33 mouse cellular contexts compared by ENCODE assay signal in the genomic region with DNA sequence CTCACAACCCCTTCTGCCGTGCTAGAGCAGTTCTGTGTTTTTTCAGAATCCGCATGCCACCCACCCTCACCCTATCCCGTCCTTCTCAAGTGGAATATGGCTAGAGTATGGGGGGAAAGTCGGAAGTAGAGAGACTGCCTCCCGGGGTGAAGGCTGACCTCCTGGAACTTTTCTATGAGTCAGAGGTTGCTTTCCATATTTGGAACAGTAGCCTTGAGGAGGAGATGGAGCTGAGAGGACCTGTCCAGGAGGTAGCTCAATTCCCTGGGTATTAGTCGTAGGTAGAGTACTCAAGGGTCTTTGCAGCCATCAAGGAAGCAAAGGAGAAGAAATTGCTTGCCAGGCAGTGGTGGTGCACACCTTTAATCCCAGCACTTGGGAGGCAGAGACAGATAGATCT. TPM values are rescaled to one million over a fixed set of nuclear protein-coding genes. Genes with fewer than 3 reads are reported as not detected.
DNase-seq lines count a peak whose midpoint lies in the region; ATAC-seq and TF ChIP-seq lines count a peak whose summit lies in the region.
"Had no signal": no experiment of that assay in that cellular context is flagged by ENCODE, and none has a peak within 500 bp of the region (broad histone marks: within the 10 kb centered on the region; RNA-seq: fewer than 3 reads in every experiment).

No protein-coding gene starts in this region.

- DNase-seq in adrenal gland, adult 2 months: peak; percentile 57
- DNase-seq in adrenal gland, adult 18-20 months (ENCODE audit: low spot score in 2 of 2): no peak
- no peak for DNase-seq in forebrain, embryonic 11.5 days (ENCODE audit: low spot score)
- DNase-seq in kidney, postnatal 0 days (ENCODE audit: low spot score): no peak
- no peak for DNase-seq in kidney, adult 18-20 months
- no peak for DNase-seq in layer of hippocampus, postnatal 25 days (ENCODE audit: extremely low spot score in 1 of 2, low spot score in 1 of 2)
- DNase-seq: cerebellum, adult 8-10 months; cerebellum, postnatal 25 days; forebrain, postnatal 0 days; heart, adult 2 months; heart, postnatal 14 days; kidney, adult 9 months; kidney, postnatal 4 days; left cerebral cortex, postnatal 4 days; liver, postnatal 0 days; lung, postnatal 36 days; right cerebral cortex, postnatal 4 days; thymus, adult 2 months; thymus, postnatal 36 days had no signal

- no peak overlapping the region for H3K9ac ChIP-seq in forebrain, embryonic 11.5 days (ENCODE audit: low read length)
- no peak overlapping the region for H3K9ac ChIP-seq in forebrain, embryonic 15.5 days (replicated peaks)
- H3K9ac ChIP-seq in kidney, postnatal 0 days (ENCODE audit: low read depth, low read length): no peak overlapping the region; the same call in 1 of the 2 replicates
- H3K9ac ChIP-seq: forebrain, postnatal 0 days; intestine, embryonic 15.5 days; liver, embryonic 12.5 days; liver, postnatal 0 days; midbrain, embryonic 12.5 days; neural tube, embryonic 13.5 days had no signal

- no peaks in the 10 kb centered on the region for H3K9me3 ChIP-seq in forebrain, embryonic 11.5 days (ENCODE audit: control insufficient read depth, low read length)
- H3K9me3 ChIP-seq in forebrain, embryonic 15.5 days: no peaks in the 10 kb centered on the region
- H3K9me3 ChIP-seq in kidney, postnatal 0 days (replicated peaks; ENCODE audit: low read length): no peaks in the 10 kb centered on the region
- H3K9me3 ChIP-seq: G1E; intestine, embryonic 15.5 days; liver, embryonic 12.5 days; midbrain, embryonic 12.5 days; neural tube, embryonic 13.5 days had no signal

- H3K4me2 ChIP-seq in forebrain, embryonic 11.5 days (ENCODE audit: low read depth, low read length, severe bottlenecking): no peak overlapping the region
- no peak overlapping the region for H3K4me2 ChIP-seq in forebrain, embryonic 15.5 days (replicated peaks)
- H3K4me2 ChIP-seq in kidney, postnatal 0 days (ENCODE audit: low read length): no peak overlapping the region
- H3K4me2 ChIP-seq: intestine, embryonic 15.5 days; liver, embryonic 12.5 days; midbrain, embryonic 12.5 days; neural tube, embryonic 13.5 days had no signal

- no peak for ATAC-seq in forebrain, embryonic 11.5 days (replicated peaks; ENCODE audit: low FRiP score)
- ATAC-seq in forebrain, embryonic 15.5 days (replicated peaks): no peak
- ATAC-seq in kidney, postnatal 0 days (replicated peaks; ENCODE audit: low FRiP score, low read depth): no peak
- ATAC-seq: forebrain, postnatal 0 days; hindbrain, postnatal 0 days; intestine, embryonic 15.5 days; liver, embryonic 12.5 days; liver, postnatal 0 days had no signal

- TF ChIP-seq POLR2A in bone marrow macrophage, adult 2 months (IDR thresholded peaks at IDR 0.05; ENCODE audit: borderline replicate concordance, low read depth, low read length): no peak

- no peaks in the 10 kb centered on the region for H3K36me3 ChIP-seq in forebrain, embryonic 11.5 days (ENCODE audit: control insufficient read depth, insufficient read depth, low read length)
- no peaks in the 10 kb centered on the region for H3K36me3 ChIP-seq in forebrain, embryonic 15.5 days
- H3K36me3 ChIP-seq in kidney, postnatal 0 days (ENCODE audit: insufficient read depth, low read length): no peaks in the 10 kb centered on the region
- H3K36me3 ChIP-seq: G1E; intestine, embryonic 15.5 days; liver, embryonic 12.5 days; midbrain, embryonic 12.5 days; neural tube, embryonic 13.5 days had no signal

- H3K27me3 ChIP-seq in forebrain, embryonic 11.5 days (ENCODE audit: control insufficient read depth, insufficient read depth, low read length): no peaks in the 10 kb centered on the region
- no peaks in the 10 kb centered on the region for H3K27me3 ChIP-seq in forebrain, embryonic 15.5 days
- no peaks in the 10 kb centered on the region for H3K27me3 ChIP-seq in kidney, postnatal 0 days (ENCODE audit: insufficient read depth, low read length)
- H3K27me3 ChIP-seq: neural tube, embryonic 13.5 days had no signal

- peaks cover 33% of the 10 kb centered on the region for H3K4me1 ChIP-seq in forebrain, embryonic 11.5 days (replicated peaks; ENCODE audit: control insufficient read depth, insufficient read depth, low read length)
- H3K4me1 ChIP-seq in forebrain, embryonic 15.5 days: peaks cover 33% of the 10 kb centered on the region
- peaks cover 7% of the 10 kb centered on the region; the same call in 1 of the 2 replicates for H3K4me1 ChIP-seq in kidney, postnatal 0 days (replicated peaks; ENCODE audit: insufficient read depth, low read length)
- H3K4me1 ChIP-seq in bone marrow macrophage, adult 2 months (ENCODE audit: control insufficient read depth, insufficient read depth, low read length): peaks cover 40% of the 10 kb centered on the region
- H3K4me1 ChIP-seq: intestine, embryonic 15.5 days; liver, embryonic 12.5 days had no signal

- H3K4me3 ChIP-seq in forebrain, embryonic 11.5 days (ENCODE audit: low read depth, low read length): no peak overlapping the region
- no peak overlapping the region for H3K4me3 ChIP-seq in forebrain, embryonic 15.5 days
- no peak overlapping the region for H3K4me3 ChIP-seq in kidney, postnatal 0 days (replicated peaks; ENCODE audit: low read depth, low read length)
- H3K4me3 ChIP-seq in bone marrow macrophage, adult 2 months (ENCODE audit: insufficient read depth, low read length): no peak overlapping the region
- H3K4me3 ChIP-seq: erythroblast, embryonic 14.5 days; heart, adult 2 months; intestine, embryonic 15.5 days; liver, embryonic 12.5 days; midbrain, embryonic 12.5 days; neural tube, embryonic 13.5 days had no signal

- peak overlapping the region; percentile 9; the same call in 1 of the 2 replicates for H3K27ac ChIP-seq in forebrain, embryonic 11.5 days (ENCODE audit: low read depth, low read length)
- no peak overlapping the region for H3K27ac ChIP-seq in forebrain, embryonic 15.5 days (replicated peaks)
- H3K27ac ChIP-seq in kidney, postnatal 0 days: peak overlapping the region; percentile 55; the same call in 1 of the 2 replicates
- peak overlapping the region; percentile 68 for H3K27ac ChIP-seq in bone marrow macrophage, adult 2 months (ENCODE audit: insufficient read depth, low read depth, low read length)
- H3K27ac ChIP-seq: heart, adult 2 months; hindbrain, postnatal 0 days; intestine, embryonic 15.5 days; liver, embryonic 12.5 days had no signal

- no peak for TF ChIP-seq CTCF in kidney, postnatal 0 days (IDR thresholded peaks at IDR 0.05; ENCODE audit: low read depth)
- no peak for TF ChIP-seq CTCF in bone marrow macrophage, adult 2 months (IDR thresholded peaks at IDR 0.05; ENCODE audit: low read depth, low read length)

- WGBS in forebrain, embryonic 11.5 days: 81% methylated on average over 6 of the region's 6 CpGs
- WGBS in forebrain, embryonic 15.5 days: 73% methylated on average over 6 of the region's 6 CpGs
- WGBS in kidney, postnatal 0 days: 53% methylated on average over 6 of the region's 6 CpGs

RNA-seq across cellular contexts. Expression of gene Kcnj10, which starts 11.0 kb away (rescaled TPM):
- 1 to 10 TPM; 1.0 to 1.1 TPM for total RNA-seq in adrenal gland, adult 2 months (2021)
- 0.99 and 1.1 TPM in 2 replicates for polyA plus RNA-seq in adrenal gland, adult 2 months (2012; rRNA removed)
- 1 to 10 TPM; 1.3 to 1.5 TPM for total RNA-seq in adrenal gland, adult 18-20 months (2021)
- 0.69 and 0.73 TPM in 2 replicates for polyA plus RNA-seq in forebrain, embryonic 11.5 days (2014; fragmentation: Nextera tagmentation; extraction: Ambion mirVana)
- polyA plus RNA-seq in forebrain, embryonic 15.5 days (2015; fragmentation: Nextera tagmentation; extraction: Ambion mirVana): 1.7 and 1.9 TPM in 2 replicates
- 3.3 and 4.2 TPM in 2 replicates for polyA plus RNA-seq in kidney, postnatal 0 days (2015; fragmentation: Nextera tagmentation; extraction: Ambion mirVana)
- polyA plus RNA-seq in bone marrow macrophage, adult 2 months (2012; ENCODE audit: insufficient read depth, insufficient read length, missing spikeins): 52.3 and 58.4 TPM in 2 replicates
- total RNA-seq in layer of hippocampus, postnatal 25 days (2021): 10 to 100 TPM; 84.0 to 88.1 TPM
- polyA plus RNA-seq: erythroblast, embryonic 14.5 days; G1E; heart, embryonic 14.5 days had no signal

RNA-seq across cellular contexts. Expression of gene Kcnj9, which starts 22.9 kb away (rescaled TPM):
- under 1 TPM; 0.09 to 0.17 TPM for total RNA-seq in adrenal gland, adult 2 months (2021)
- 0.67 and 0.85 TPM in 2 replicates for polyA plus RNA-seq in adrenal gland, adult 2 months (2012; rRNA removed)
- total RNA-seq in adrenal gland, adult 18-20 months (2021): under 1 TPM in 1 of 2 experiments, not detected in 1; 0.22 TPM
- 0.68 and 0.89 TPM in 2 replicates for polyA plus RNA-seq in forebrain, embryonic 11.5 days (2014; fragmentation: Nextera tagmentation; extraction: Ambion mirVana)
- polyA plus RNA-seq in forebrain, embryonic 15.5 days (2015; fragmentation: Nextera tagmentation; extraction: Ambion mirVana): 3.4 and 3.5 TPM in 2 replicates
- polyA plus RNA-seq in kidney, postnatal 0 days (2015; fragmentation: Nextera tagmentation; extraction: Ambion mirVana): 0.03 and 0.06 TPM in 2 replicates
- 1.8 and 2.2 TPM in 2 replicates for polyA plus RNA-seq in bone marrow macrophage, adult 2 months (2012; ENCODE audit: insufficient read depth, insufficient read length, missing spikeins)
- 10 to 100 TPM; 59.0 to 68.9 TPM for total RNA-seq in layer of hippocampus, postnatal 25 days (2021)
- total RNA-seq: G1E; gastrocnemius, adult 8-10 months; gastrocnemius, postnatal 4 days; heart, adult 2 months; heart, postnatal 14 days; megakaryocyte, adult 5-6 weeks had no signal
- polyA plus RNA-seq: G1E; heart, embryonic 14.5 days; intestine, embryonic 15.5 days; liver, embryonic 12.5 days; lung, embryonic 16.5 days had no signal

RNA-seq across cellular contexts. Expression of gene Pigm, which starts 24.3 kb away (rescaled TPM):
- 10 to 100 TPM in 1 of 2 experiments, 1 to 10 TPM in 1; 9.2 to 11.2 TPM for total RNA-seq in adrenal gland, adult 2 months (2021)
- polyA plus RNA-seq in adrenal gland, adult 2 months (2012; rRNA removed): 10.4 and 11.0 TPM in 2 replicates
- total RNA-seq in adrenal gland, adult 18-20 months (2021): 10 to 100 TPM in 1 of 2 experiments, 1 to 10 TPM in 1; 9.3 to 11.5 TPM
- polyA plus RNA-seq in forebrain, embryonic 11.5 days (2014; fragmentation: Nextera tagmentation; extraction: Ambion mirVana): 13.7 and 14.8 TPM in 2 replicates
- polyA plus RNA-seq in forebrain, embryonic 15.5 days (2015; fragmentation: Nextera tagmentation; extraction: Ambion mirVana): 4.7 TPM in 2 replicates
- polyA plus RNA-seq in kidney, postnatal 0 days (2015; fragmentation: Nextera tagmentation; extraction: Ambion mirVana): 5.8 and 6.1 TPM in 2 replicates
- 14.3 and 15.4 TPM in 2 replicates for polyA plus RNA-seq in bone marrow macrophage, adult 2 months (2012; ENCODE audit: insufficient read depth, insufficient read length, missing spikeins)
- 1 to 10 TPM; 8.6 to 8.9 TPM for total RNA-seq in layer of hippocampus, postnatal 25 days (2021)

RNA-seq across cellular contexts. Expression of gene Atp1a2, which starts 54.1 kb away (rescaled TPM):
- total RNA-seq in adrenal gland, adult 2 months (2021): 100 to 1,000 TPM; 126 to 247 TPM
- 57.3 and 85.0 TPM in 2 replicates for polyA plus RNA-seq in adrenal gland, adult 2 months (2012; rRNA removed)
- total RNA-seq in adrenal gland, adult 18-20 months (2021): 100 to 1,000 TPM; 128 to 221 TPM
- polyA plus RNA-seq in forebrain, embryonic 11.5 days (2014; fragmentation: Nextera tagmentation; extraction: Ambion mirVana): 1.5 and 2.1 TPM in 2 replicates
- polyA plus RNA-seq in forebrain, embryonic 15.5 days (2015; fragmentation: Nextera tagmentation; extraction: Ambion mirVana): 32.2 and 33.1 TPM in 2 replicates
- polyA plus RNA-seq in kidney, postnatal 0 days (2015; fragmentation: Nextera tagmentation; extraction: Ambion mirVana): 1.6 and 2.0 TPM in 2 replicates
- 0.15 and 0.36 TPM in 2 replicates for polyA plus RNA-seq in bone marrow macrophage, adult 2 months (2012; ENCODE audit: insufficient read depth, insufficient read length, missing spikeins)
- total RNA-seq in layer of hippocampus, postnatal 25 days (2021): 100 to 1,000 TPM; 592 to 599 TPM
- total RNA-seq: megakaryocyte, adult 5-6 weeks had no signal
- polyA plus RNA-seq: erythroblast, embryonic 14.5 days; G1E had no signal

Comparison
In these comparisons a context has a peak if more than half of its experiments do, and no peak if none do; other contexts are left out.
1. RNA of gene Kcnj10, which starts 11.0 kb away (polyA plus RNA-seq): 52.3 to 58.4 TPM in bone marrow macrophage, adult 2 months; 3.3 to 4.2 TPM in kidney, postnatal 0 days, 1.7 to 1.9 TPM in forebrain, embryonic 15.5 days, 0.99 to 1.1 TPM in adrenal gland, adult 2 months and 0.69 to 0.73 TPM in forebrain, embryonic 11.5 days; every median in the first group is over 10 times any median in the second.